Mouse (Mus musculus) MEL (cell line): Measurements from ENCODE around the gene Reg3b.
"Not testable (repeated sequence)": the region's sequence is repeated elsewhere in the genome, so short reads cannot be mapped to it uniquely, and the experiment has no call there.

ENCODE experiments used
- ELF1 ChIP-seq: IDR thresholded peaks from 2 replicates; pipeline ENCODE4 v1.6.1; 2014; ENCODE audit warnings: low read depth, mild to moderate bottlenecking, inconsistent platforms, low read length, improper control_type of control experiment, moderate library complexity
- MEF2A ChIP-seq: IDR thresholded peaks from 2 replicates; pipeline ENCODE4 v1.6.1; 2014; ENCODE audit warnings: low read depth, mild to moderate bottlenecking, inconsistent platforms, low read length, improper control_type of control experiment; ENCODE audit not compliant: poor library complexity, insufficient replicate concordance, severe bottlenecking; ENCODE audit errors: extremely low read depth
- NRF1 ChIP-seq: IDR thresholded peaks from 2 replicates; pipeline ENCODE4 v1.6.1; 2014; ENCODE audit warnings: low read depth, mild to moderate bottlenecking, inconsistent platforms, low read length, improper control_type of control experiment, moderate library complexity; ENCODE audit not compliant: poor library complexity, insufficient read depth, severe bottlenecking

GRCm38 (mm10) chr6:78422411-78422810 is 52.0 kb downstream of the Reg3b start, which contains the start of gene Reg1:
- TF ChIP-seq MEF2A, ELF1, NRF1: not testable (repeated sequence)
